Mouse (Mus musculus) liver, adult 2 months (tissue): ENCODE results near the gene Pabpc4.

Experiments used
- CTCF ChIP-seq: fragments of 200-500 bp; IDR thresholded peaks from 2 replicates; pipeline ENCODE4 v1.5.1; 2011; ENCODE audit warnings: low read depth, low read length, control low read depth
- POLR2A ChIP-seq: fragments of 200-500 bp; IDR thresholded peaks from 2 replicates; pipeline ENCODE4 v1.6.1; 2011; ENCODE audit warnings: low read length, control low read depth; ENCODE audit not compliant: insufficient read depth; ENCODE audit errors: extremely low read depth

- no peak for TF ChIP-seq CTCF
- TF ChIP-seq POLR2A = no peak
Measured at GRCm38 (mm10) chr4:123342642-123343470, 80.7 kb downstream of the Pabpc4 start, which contains the start of gene Bmp8a.
